In genomic region chr9:115602772-115603171, GRCm38 (mm10) we compare ENCODE assay signal across 22 mouse cellular contexts.
DNase-seq lines count a peak whose midpoint lies in the region; ATAC-seq lines count a peak whose summit lies in the region.
"Had no signal": no experiment of that assay in that cellular context is flagged by ENCODE, and none has a peak within 500 bp of the region (broad histone marks: within the 10 kb centered on the region; RNA-seq: fewer than 3 reads in every experiment).

No protein-coding gene starts in this region.

- no peak overlapping the region for H3K9ac ChIP-seq in kidney, embryonic 14.5 days (ENCODE audit: low read depth, low read length)

- ATAC-seq in granulocyte monocyte progenitor cell, adult 5-6 weeks (replicated peaks; ENCODE audit: poor library complexity, severe bottlenecking), result peak; percentile 59
- peak; percentile 69 for ATAC-seq in megakaryocyte, adult 5-6 weeks (ENCODE audit: poor library complexity, severe bottlenecking)
- ATAC-seq in kidney, embryonic 14.5 days (ENCODE audit: low FRiP score, low TSS enrichment), result no peak
- ATAC-seq: activated CD4-positive, CD25-positive, alpha-beta regulatory T cell, adult 4 months; CD4-positive, CD25-positive, alpha-beta regulatory T cell, adult 4 months; Patski had no signal

- no peak overlapping the region for H3K27ac ChIP-seq in kidney, embryonic 14.5 days (ENCODE audit: low read depth, low read length)

- H3K4me1 ChIP-seq in kidney, embryonic 14.5 days (ENCODE audit: control insufficient read depth, insufficient read depth, low read length), result no peaks in the 10 kb centered on the region

- DNase-seq in 416B (ENCODE audit: low read depth), result peak; percentile 18
- no peak for DNase-seq in layer of hippocampus, adult 9-11 months
- no peak for DNase-seq in adrenal gland, postnatal 10 days
- DNase-seq: adrenal gland, adult 2 months; adrenal gland, adult 8-10 months; adrenal gland, postnatal 14 days; adrenal gland, postnatal 25 days; adrenal gland, postnatal 36 days; B cell, adult 2 months; cerebellum, adult 11 months; cerebellum, adult 11-12 months; cerebellum, adult 18-20 months; cerebellum, adult 2 months; cerebellum, adult 8-10 months had no signal

- H3K36me3 ChIP-seq in kidney, embryonic 14.5 days (ENCODE audit: control insufficient read depth, insufficient read depth, low read length), result no peaks in the 10 kb centered on the region
- H3K36me3 ChIP-seq: G1E had no signal

- no peaks in the 10 kb centered on the region; the same call in 1 of the 2 replicates for H3K9me3 ChIP-seq in kidney, embryonic 14.5 days (ENCODE audit: control insufficient read depth, low read length)

- 93% methylated on average over 7 of the region's 7 CpGs for WGBS in kidney, embryonic 14.5 days

- no peak overlapping the region for H3K4me2 ChIP-seq in kidney, embryonic 14.5 days (replicated peaks; ENCODE audit: low read depth, low read length)

- no peaks in the 10 kb centered on the region for H3K27me3 ChIP-seq in kidney, embryonic 14.5 days (ENCODE audit: control insufficient read depth, insufficient read depth, low read length)
- H3K27me3 ChIP-seq: CH12.LX, Patski had no signal

- H3K4me3 ChIP-seq in kidney, embryonic 14.5 days (ENCODE audit: low read length), result no peak overlapping the region
